Mouse (Mus musculus) liver, embryonic 14.5 days (tissue): Measurements from ENCODE around the gene Map3k5. TPM values are rescaled to one million over a fixed set of nuclear protein-coding genes. Genes with fewer than 3 reads are reported as not detected.
"Not testable (repeated sequence)": the region's sequence is repeated elsewhere in the genome, so short reads cannot be mapped to it uniquely, and the experiment has no call there.

Source experiments
- ATAC-seq: fragments of 200-750 bp; cut with Nextera tagmentation; 2 replicates; pipeline ENCODE4 v1.8.0; 2017; ENCODE audit warnings: moderate number of reproducible peaks, mild to moderate bottlenecking, moderate library complexity; ENCODE audit not compliant: insufficient read depth
- DNase-seq, 3 experiments: peaks; one replicate each; pipeline ENCODE4 v3.0.0-alpha.2; 2012 to 2013; ENCODE audit warnings: low read depth in 3 of 3, low spot score in 3 of 3
- H3K27ac ChIP-seq: fragments of 300-500 bp; sonication (generic); 2 replicates; pipeline ENCODE4 v1.5.1; 2014; ENCODE audit warnings: moderate library complexity, mild to moderate bottlenecking, control low read depth, inconsistent platforms
- H3K27me3 ChIP-seq: fragments of 300-500 bp; sonication (generic); 2 replicates; pipeline ENCODE4 v1.6.1; 2014; ENCODE audit warnings: mild to moderate bottlenecking, low read length, moderate library complexity; ENCODE audit not compliant: control insufficient read depth, insufficient read depth
- H3K36me3 ChIP-seq: fragments of 300-500 bp; sonication (generic); replicated peaks from 2 replicates; pipeline ENCODE4 v1.6.1; 2014; ENCODE audit warnings: low read depth; ENCODE audit not compliant: control insufficient read depth, insufficient read depth
- H3K4me1 ChIP-seq, 2 experiments: fragments of 200-500 bp in 1 of 2; fragments of 300-500 bp in 1 of 2; sonication (generic) in 1 of 2; replicated peaks; 2 replicates each; pipeline ENCODE4 v1.6.1; 2012 to 2014; ENCODE audit warnings: antibody characterized with exemption in 1 of 2, inconsistent platforms in 1 of 2, low read length in 1 of 2; ENCODE audit not compliant: control insufficient read depth in 2 of 2, insufficient read depth in 2 of 2
- H3K4me2 ChIP-seq: fragments of 300-500 bp; sonication (generic); 2 replicates; pipeline ENCODE4 v1.6.1; 2014; ENCODE audit warnings: low read depth, mild to moderate bottlenecking, control low read depth, moderate library complexity
- H3K4me3 ChIP-seq, 2 experiments: fragments of 200-500 bp in 1 of 2; fragments of 300-500 bp in 1 of 2; sonication (generic) in 1 of 2; 2 replicates each; pipeline ENCODE4 v1.5.1; 2012 to 2014; ENCODE audit warnings: low read depth in 2 of 2, low read length in 2 of 2, mild to moderate bottlenecking in 2 of 2, control low read depth in 1 of 2, inconsistent platforms in 1 of 2, moderate library complexity in 1 of 2; ENCODE audit not compliant: insufficient read depth in 1 of 2
- H3K9ac ChIP-seq: fragments of 300-500 bp; sonication (generic); replicated peaks from 2 replicates; pipeline ENCODE4 v1.6.1; 2014; ENCODE audit warnings: mild to moderate bottlenecking, control low read depth, moderate library complexity
- H3K9me3 ChIP-seq: fragments of 300-500 bp; sonication (generic); 2 replicates; pipeline ENCODE4 v1.6.1; 2016; ENCODE audit warnings: low read length, mixed read lengths; ENCODE audit not compliant: control insufficient read depth
- CTCF ChIP-seq: IDR thresholded peaks from 2 replicates; pipeline ENCODE4 v1.5.1; 2016; ENCODE audit warnings: antibody characterized with exemption, low read depth, control low read depth
- EP300 ChIP-seq: IDR thresholded peaks from 2 replicates; pipeline ENCODE4 v1.6.1; 2016; ENCODE audit warnings: antibody characterized with exemption, low read depth
- WGBS: fragments of 180-500 bp; shearing (Covaris S2); extraction: QIAGEN DNeasy Blood & Tissue Kit; methylation state at CpG from one replicate; pipeline ENCODE4 v1.1.7; 2014; ENCODE audit not compliant: insufficient replicate concordance; 5-methylcytosine and 5-hydroxymethylcytosine counted together
- polyA plus RNA-seq, 2 experiments: library from polyadenylated mRNA; depleted of rRNA in 1 of 2; stranded (reverse) in 1 of 2; unstranded in 1 of 2; fragments of >200 nt; fragmentation: Nextera tagmentation in 1 of 2; extraction: Ambion mirVana in 1 of 2; gene quantifications; 2 replicates each; pipeline versions ENCODE4 v1.2.1 to v1.2.3; 2012 to 2014

Gene Map3k5
- polyA plus RNA-seq, 2 experiments: 1.0 to 1.1 TPM

GRCm38 (mm10) chr10:19922410-19922809 is 11.9 kb upstream of the Map3k5 start:
- no peak for TF ChIP-seq CTCF
- TF ChIP-seq EP300: no peak
- H3K27me3 ChIP-seq: no peaks in the 10 kb centered on the region
- no peaks in the 10 kb centered on the region for H3K4me1 ChIP-seq
- 43% methylated on average over 4 of the region's 4 CpGs for WGBS
- H3K4me2 ChIP-seq: no peak overlapping the region
- no peak for ATAC-seq
- no peaks in the 10 kb centered on the region for H3K36me3 ChIP-seq
- no peak overlapping the region for H3K9ac ChIP-seq
- H3K4me3 ChIP-seq: no peak overlapping the region
- H3K27ac ChIP-seq: no peak overlapping the region
- no peaks in the 10 kb centered on the region for H3K9me3 ChIP-seq
- DNase-seq: no peak

GRCm38 (mm10) chr10:19924256-19924655 is 10.0 kb upstream of the Map3k5 start:
- DNase-seq: no peak
- TF ChIP-seq CTCF (no peak), EP300 (no peak)

GRCm38 (mm10) chr10:19926391-19926897 is 7.8 kb upstream of the Map3k5 start:
- not testable (repeated sequence) for H3K4me2 ChIP-seq, DNase-seq, H3K27ac ChIP-seq, H3K36me3 ChIP-seq, ATAC-seq, H3K9me3 ChIP-seq, H3K27me3 ChIP-seq, H3K4me3 ChIP-seq, H3K4me1 ChIP-seq, H3K9ac ChIP-seq
- WGBS: 67% methylated on average over 4 of the region's 4 CpGs

More at GRCm38 (mm10) chr10:19924256-19924655, 10.0 kb upstream of the Map3k5 start:
- no peaks in the 10 kb centered on the region for H3K27me3 ChIP-seq
- no peak overlapping the region for H3K4me3 ChIP-seq
- no peaks in the 10 kb centered on the region for H3K36me3 ChIP-seq
- no peaks in the 10 kb centered on the region for H3K4me1 ChIP-seq
- WGBS: 61% methylated on average over 2 of the region's 2 CpGs
- H3K27ac ChIP-seq: no peak overlapping the region
- no peaks in the 10 kb centered on the region for H3K9me3 ChIP-seq
- H3K9ac ChIP-seq: no peak overlapping the region
- H3K4me2 ChIP-seq: no peak overlapping the region
- ATAC-seq: no peak

- no peaks in the 10 kb centered on the region for H3K36me3 ChIP-seq
- ATAC-seq (no peak), DNase-seq (no peak)
- H3K9ac ChIP-seq: no peak overlapping the region
- H3K4me3 ChIP-seq: no peak overlapping the region
- peaks cover 9% of the 10 kb centered on the region for H3K27me3 ChIP-seq
- no peak overlapping the region for H3K4me2 ChIP-seq
- WGBS: 54% methylated on average over 1 of the region's 1 CpGs
- H3K27ac ChIP-seq: no peak overlapping the region
- TF ChIP-seq CTCF: no peak
- H3K9me3 ChIP-seq: no peaks in the 10 kb centered on the region
- no peaks in the 10 kb centered on the region for H3K4me1 ChIP-seq
Measured at GRCm38 (mm10) chr10:19928205-19928604, 6.1 kb upstream of the Map3k5 start.

GRCm38 (mm10) chr10:19932986-19933385 is 1.3 kb upstream of the Map3k5 start:
- TF ChIP-seq CTCF: no peak
- no peaks in the 10 kb centered on the region for H3K9me3 ChIP-seq
- H3K4me3 ChIP-seq: peak overlapping the region in 1 of 2 experiments; percentile 61; a peak in 1 of 4 replicates
- H3K27me3 ChIP-seq: peaks cover 33% of the 10 kb centered on the region
- DNase-seq: no peak
- ATAC-seq: no peak
- 48% methylated on average over 3 of the region's 3 CpGs for WGBS
- no peaks in the 10 kb centered on the region; a peak in 1 of 4 replicates for H3K4me1 ChIP-seq
- peak overlapping the region; percentile 67 for H3K4me2 ChIP-seq
- no peaks in the 10 kb centered on the region for H3K36me3 ChIP-seq
- H3K9ac ChIP-seq: no peak overlapping the region
- H3K27ac ChIP-seq: no peak overlapping the region
